In the genomic region with DNA sequence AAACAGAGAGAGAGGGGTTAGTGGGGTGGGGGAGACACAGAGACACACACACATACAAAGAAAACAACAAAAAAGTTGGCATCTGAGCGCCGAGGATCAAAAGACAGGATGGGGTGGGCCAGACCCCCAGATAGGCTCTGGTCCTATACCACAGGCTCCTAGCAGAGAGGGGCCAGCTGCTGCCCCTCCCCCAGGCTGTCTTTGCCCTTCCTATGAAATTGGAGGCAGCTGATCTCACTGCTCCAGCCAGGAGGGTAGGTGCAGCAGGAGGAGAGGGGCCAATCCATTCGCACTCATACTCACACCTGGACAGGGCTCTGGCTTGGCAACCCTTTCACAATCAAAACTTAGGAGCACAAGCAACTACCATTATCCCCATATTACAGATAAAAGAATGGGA, we compare ENCODE assay signal across 8 mouse cellular contexts. TPM values are rescaled to one million over a fixed set of nuclear protein-coding genes. Genes with fewer than 3 reads are reported as not detected.
DNase-seq lines count a peak whose midpoint lies in the region; ATAC-seq and TF ChIP-seq lines count a peak whose summit lies in the region.

No protein-coding gene starts in this region.

- no peak for ATAC-seq in embryonic facial prominence, embryonic 14.5 days (ENCODE audit: low read depth)
- ATAC-seq in intestine, embryonic 16.5 days: peak; percentile 34; the same call in 1 of the 2 replicates
- ATAC-seq in neural tube, embryonic 14.5 days (ENCODE audit: low read depth): 0 out of 2 replicates have a peak, but pooled peaks have one; percentile 3

- H3K27me3 ChIP-seq in embryonic facial prominence, embryonic 14.5 days (replicated peaks; ENCODE audit: control insufficient read depth, insufficient read depth, low read length): no peaks in the 10 kb centered on the region
- H3K27me3 ChIP-seq in intestine, embryonic 16.5 days (replicated peaks; ENCODE audit: control insufficient read depth, insufficient read depth, low read length): no peaks in the 10 kb centered on the region
- no peaks in the 10 kb centered on the region for H3K27me3 ChIP-seq in neural tube, embryonic 14.5 days (ENCODE audit: control insufficient read depth, insufficient read depth, low read length)

- H3K9me3 ChIP-seq in embryonic facial prominence, embryonic 14.5 days (ENCODE audit: control insufficient read depth, low read length): no peaks in the 10 kb centered on the region
- no peaks in the 10 kb centered on the region for H3K9me3 ChIP-seq in intestine, embryonic 16.5 days (ENCODE audit: control insufficient read depth, low read length)
- no peaks in the 10 kb centered on the region for H3K9me3 ChIP-seq in neural tube, embryonic 14.5 days (ENCODE audit: control insufficient read depth, low read length)

- no peak for DNase-seq in left cerebral cortex, adult 2 months (ENCODE audit: extremely low spot score in 1 of 2, low spot score in 2 of 2)
- DNase-seq in left cerebral cortex, adult 8-10 months (ENCODE audit: low spot score in 2 of 2): no peak
- no peak for DNase-seq in embryonic facial prominence, embryonic 14.5 days (ENCODE audit: low spot score)
- no peak for DNase-seq in right cerebral cortex, postnatal 10 days (ENCODE audit: low spot score in 2 of 2)
- no peak for DNase-seq in layer of hippocampus, adult 8-10 months (ENCODE audit: low spot score in 2 of 2)
- no peak for DNase-seq in left cerebral cortex, postnatal 10 days (ENCODE audit: extremely low spot score in 1 of 2, low spot score in 2 of 2)

- no peaks in the 10 kb centered on the region for H3K36me3 ChIP-seq in embryonic facial prominence, embryonic 14.5 days (ENCODE audit: control insufficient read depth, insufficient read depth, low read length)
- no peaks in the 10 kb centered on the region for H3K36me3 ChIP-seq in intestine, embryonic 16.5 days (ENCODE audit: control insufficient read depth, insufficient read depth, low read length)
- no peaks in the 10 kb centered on the region for H3K36me3 ChIP-seq in neural tube, embryonic 14.5 days (ENCODE audit: control insufficient read depth, insufficient read depth, low read length)

- 61% methylated on average over 3 of the region's 3 CpGs for WGBS in embryonic facial prominence, embryonic 14.5 days
- WGBS in intestine, embryonic 16.5 days: 66% methylated on average over 3 of the region's 3 CpGs
- WGBS in neural tube, embryonic 14.5 days: 64% methylated on average over 3 of the region's 3 CpGs

- H3K4me1 ChIP-seq in embryonic facial prominence, embryonic 14.5 days (ENCODE audit: control insufficient read depth, insufficient read depth, low read length): peaks cover 67% of the 10 kb centered on the region
- H3K4me1 ChIP-seq in intestine, embryonic 16.5 days (ENCODE audit: control insufficient read depth, insufficient read depth, low read length): peaks cover 49% of the 10 kb centered on the region
- peaks cover 25% of the 10 kb centered on the region for H3K4me1 ChIP-seq in neural tube, embryonic 14.5 days (ENCODE audit: control insufficient read depth, insufficient read depth, low read length)

- peak overlapping the region; percentile 60; the same call in 1 of the 2 replicates for H3K9ac ChIP-seq in embryonic facial prominence, embryonic 14.5 days (ENCODE audit: low read depth, low read length)
- peak overlapping the region; percentile 69 for H3K9ac ChIP-seq in intestine, embryonic 16.5 days (ENCODE audit: low read depth, low read length)
- H3K9ac ChIP-seq in neural tube, embryonic 14.5 days (replicated peaks; ENCODE audit: low read depth, low read length): peak overlapping the region; percentile 46; the same call in 1 of the 2 replicates

- intact Hi-C loops in left cerebral cortex, adult 2 months (cut with DNase I): no loop called here
- intact Hi-C loops in left cerebral cortex, postnatal 10 days (cut with DNase I): no loop called here

- H3K27ac ChIP-seq in left cerebral cortex, adult 2 months: peak overlapping the region; percentile 76
- H3K27ac ChIP-seq in embryonic facial prominence, embryonic 14.5 days (replicated peaks; ENCODE audit: low read depth, low read length): peak overlapping the region; percentile 95
- peak overlapping the region; percentile 97 for H3K27ac ChIP-seq in intestine, embryonic 16.5 days (ENCODE audit: low read length)
- peak overlapping the region; percentile 91 for H3K27ac ChIP-seq in neural tube, embryonic 14.5 days (ENCODE audit: low read depth, low read length)

- peak overlapping the region; percentile 54 for H3K4me2 ChIP-seq in embryonic facial prominence, embryonic 14.5 days (ENCODE audit: low read depth, low read length)
- H3K4me2 ChIP-seq in intestine, embryonic 16.5 days (ENCODE audit: low read depth, low read length): peak overlapping the region; percentile 70
- H3K4me2 ChIP-seq in neural tube, embryonic 14.5 days (ENCODE audit: low read depth, low read length): peak overlapping the region; percentile 61

- no peak for TF ChIP-seq CTCF in left cerebral cortex, adult 2 months (IDR thresholded peaks at IDR 0.05)

- H3K4me3 ChIP-seq in left cerebral cortex, adult 2 months: peak overlapping the region; percentile 33
- peak overlapping the region; percentile 30 for H3K4me3 ChIP-seq in embryonic facial prominence, embryonic 14.5 days (ENCODE audit: low read depth, low read length)
- H3K4me3 ChIP-seq in intestine, embryonic 16.5 days (ENCODE audit: low read length): peak overlapping the region; percentile 46
- H3K4me3 ChIP-seq in neural tube, embryonic 14.5 days (ENCODE audit: low read depth, low read length): peak overlapping the region; percentile 30

RNA-seq across cellular contexts. Expression of gene Lmna, which starts 0.5 kb away (rescaled TPM):
- total RNA-seq in left cerebral cortex, adult 2 months (2021): 10 to 100 TPM; 59.3 to 61.7 TPM
- 10 to 100 TPM; 50.1 to 67.5 (median 60.3) TPM for total RNA-seq in left cerebral cortex, adult 8-10 months (2022)
- polyA plus RNA-seq in embryonic facial prominence, embryonic 14.5 days (2014; fragmentation: Nextera tagmentation; extraction: Ambion mirVana): 426 and 482 TPM in 2 replicates
- polyA plus RNA-seq in intestine, embryonic 16.5 days (2015; fragmentation: Nextera tagmentation; extraction: Ambion mirVana): 126 and 127 TPM in 2 replicates
- 41.0 and 41.4 TPM in 2 replicates for polyA plus RNA-seq in neural tube, embryonic 14.5 days (2014; fragmentation: Nextera tagmentation; extraction: Ambion mirVana)
- total RNA-seq in layer of hippocampus, adult 8-10 months (2022): 10 to 100 TPM; 38.0 to 45.6 (median 40.2) TPM
- 10 to 100 TPM; 47.2 to 48.6 TPM for total RNA-seq in left cerebral cortex, postnatal 10 days (2021)

RNA-seq across cellular contexts. Expression of gene Mex3a, which starts 22.9 kb away (rescaled TPM):
- 1 to 10 TPM; 3.2 TPM for total RNA-seq in left cerebral cortex, adult 2 months (2021)
- 1 to 10 TPM; 2.3 to 3.1 (median 2.6) TPM for total RNA-seq in left cerebral cortex, adult 8-10 months (2022)
- polyA plus RNA-seq in embryonic facial prominence, embryonic 14.5 days (2014; fragmentation: Nextera tagmentation; extraction: Ambion mirVana): 21.5 and 24.7 TPM in 2 replicates
- 6.5 and 7.3 TPM in 2 replicates for polyA plus RNA-seq in intestine, embryonic 16.5 days (2015; fragmentation: Nextera tagmentation; extraction: Ambion mirVana)
- polyA plus RNA-seq in neural tube, embryonic 14.5 days (2014; fragmentation: Nextera tagmentation; extraction: Ambion mirVana): 34.0 and 35.3 TPM in 2 replicates
- 1 to 10 TPM; 2.4 to 2.8 (median 2.6) TPM for total RNA-seq in layer of hippocampus, adult 8-10 months (2022)
- total RNA-seq in left cerebral cortex, postnatal 10 days (2021): 10 to 100 TPM in 1 of 2 experiments, 1 to 10 TPM in 1; 6.9 to 10.7 TPM

RNA-seq across cellular contexts. Expression of gene Rab25, which starts 38.9 kb away (rescaled TPM):
- total RNA-seq in left cerebral cortex, adult 2 months (2021): not detected
- total RNA-seq in left cerebral cortex, adult 8-10 months (2022): not detected
- 33.8 and 38.0 TPM in 2 replicates for polyA plus RNA-seq in embryonic facial prominence, embryonic 14.5 days (2014; fragmentation: Nextera tagmentation; extraction: Ambion mirVana)
- 102 and 109 TPM in 2 replicates for polyA plus RNA-seq in intestine, embryonic 16.5 days (2015; fragmentation: Nextera tagmentation; extraction: Ambion mirVana)
- not detected in 2 replicates for polyA plus RNA-seq in neural tube, embryonic 14.5 days (2014; fragmentation: Nextera tagmentation; extraction: Ambion mirVana)
- 1 to 10 TPM in 1 of 4 experiments, not detected in 3; 1.5 TPM for total RNA-seq in layer of hippocampus, adult 8-10 months (2022)
- total RNA-seq in left cerebral cortex, postnatal 10 days (2021): not detected

RNA-seq across cellular contexts. Expression of gene Lamtor2, which starts 43.6 kb away (rescaled TPM):
- total RNA-seq in left cerebral cortex, adult 2 months (2021): 10 to 100 TPM; 98.3 to 99.1 TPM
- total RNA-seq in left cerebral cortex, adult 8-10 months (2022): 100 to 1,000 TPM; 102 to 133 (median 110) TPM
- 97.9 and 107 TPM in 2 replicates for polyA plus RNA-seq in embryonic facial prominence, embryonic 14.5 days (2014; fragmentation: Nextera tagmentation; extraction: Ambion mirVana)
- 244 and 256 TPM in 2 replicates for polyA plus RNA-seq in intestine, embryonic 16.5 days (2015; fragmentation: Nextera tagmentation; extraction: Ambion mirVana)
- polyA plus RNA-seq in neural tube, embryonic 14.5 days (2014; fragmentation: Nextera tagmentation; extraction: Ambion mirVana): 97.0 and 106 TPM in 2 replicates
- 100 to 1,000 TPM in 3 of 4 experiments, 10 to 100 TPM in 1; 89.2 to 111 (median 106) TPM for total RNA-seq in layer of hippocampus, adult 8-10 months (2022)
- 100 to 1,000 TPM; 109 to 110 TPM for total RNA-seq in left cerebral cortex, postnatal 10 days (2021)

RNA-seq across cellular contexts. Expression of gene Ubqln4, which starts 44.3 kb away (rescaled TPM):
- total RNA-seq in left cerebral cortex, adult 2 months (2021): 100 to 1,000 TPM; 137 to 148 TPM
- 100 to 1,000 TPM; 121 to 142 (median 129) TPM for total RNA-seq in left cerebral cortex, adult 8-10 months (2022)
- 46.3 and 50.0 TPM in 2 replicates for polyA plus RNA-seq in embryonic facial prominence, embryonic 14.5 days (2014; fragmentation: Nextera tagmentation; extraction: Ambion mirVana)
- 37.2 and 38.9 TPM in 2 replicates for polyA plus RNA-seq in intestine, embryonic 16.5 days (2015; fragmentation: Nextera tagmentation; extraction: Ambion mirVana)
- 43.5 and 44.1 TPM in 2 replicates for polyA plus RNA-seq in neural tube, embryonic 14.5 days (2014; fragmentation: Nextera tagmentation; extraction: Ambion mirVana)
- total RNA-seq in layer of hippocampus, adult 8-10 months (2022): 100 to 1,000 TPM in 2 of 4 experiments, 10 to 100 TPM in 2; 96.1 to 118 (median 107) TPM
- total RNA-seq in left cerebral cortex, postnatal 10 days (2021): 10 to 100 TPM; 78.8 to 82.6 TPM
